ENCODE assay signal across 7 mouse cellular contexts in the genomic region with DNA sequence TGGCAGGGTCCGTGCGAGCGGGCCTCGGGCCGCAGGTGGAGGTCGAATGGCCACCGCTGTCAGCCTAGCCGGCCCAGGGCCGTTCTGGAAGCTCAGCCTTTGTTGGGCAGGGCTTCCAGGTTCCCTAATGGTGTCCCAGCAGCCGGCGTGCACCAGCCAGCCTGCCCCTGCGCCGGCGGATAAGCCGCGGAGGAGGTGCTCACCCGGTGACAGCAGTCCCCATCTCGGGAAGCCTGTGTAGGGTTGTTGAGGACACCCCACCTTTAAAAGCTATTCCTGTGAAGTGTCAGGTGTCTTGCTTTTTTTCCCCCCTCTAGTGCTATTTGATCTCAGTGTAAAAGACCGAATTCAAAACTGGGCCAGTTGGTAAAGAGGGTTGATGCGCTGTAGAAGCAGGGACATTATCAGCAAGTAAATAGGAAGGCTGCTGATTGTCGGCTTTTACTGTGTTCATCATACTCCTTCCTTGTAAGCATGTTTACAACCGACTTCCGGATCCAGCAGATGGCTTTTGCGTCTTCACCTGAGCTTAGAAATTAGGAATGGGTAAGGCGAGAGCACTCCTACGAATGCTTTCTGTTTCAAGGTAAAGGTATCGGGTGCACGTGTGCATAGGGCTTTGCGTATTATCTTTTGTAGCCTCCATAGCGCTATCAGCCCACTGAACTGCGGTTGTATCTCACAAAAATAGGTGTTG. TPM values are rescaled to one million over a fixed set of nuclear protein-coding genes. Genes with fewer than 3 reads are reported as not detected.
DNase-seq lines count a peak whose midpoint lies in the region; ATAC-seq and TF ChIP-seq lines count a peak whose summit lies in the region.

No protein-coding gene starts in this region.

- H3K9me3 ChIP-seq in lung, embryonic 15.5 days, result no peaks in the 10 kb centered on the region
- no peaks in the 10 kb centered on the region for H3K9me3 ChIP-seq in limb, embryonic 14.5 days (ENCODE audit: control insufficient read depth, low read length)

- H3K36me3 ChIP-seq in lung, embryonic 15.5 days, result no peaks in the 10 kb centered on the region
- 0 out of 2 replicates have a peak, but pooled peaks cover 3% of the 10 kb centered on the region for H3K36me3 ChIP-seq in limb, embryonic 14.5 days (ENCODE audit: control insufficient read depth, insufficient read depth, low read length)
- H3K36me3 ChIP-seq in spleen, adult 2 months (ENCODE audit: control insufficient read depth, insufficient read depth, low read length), result peaks cover 4% of the 10 kb centered on the region

- H3K27me3 ChIP-seq in lung, embryonic 15.5 days, result peaks cover 5% of the 10 kb centered on the region; the same call in 1 of the 2 replicates
- peaks cover 5% of the 10 kb centered on the region; the same call in 1 of the 2 replicates for H3K27me3 ChIP-seq in limb, embryonic 14.5 days (ENCODE audit: control insufficient read depth, insufficient read depth, low read length)
- H3K27me3 ChIP-seq in spleen, adult 2 months (ENCODE audit: control insufficient read depth, insufficient read depth, low read length), result no peaks in the 10 kb centered on the region

- H3K27ac ChIP-seq in lung, embryonic 15.5 days, result peak overlapping the region; percentile 35; the same call in 1 of the 2 replicates
- no peak overlapping the region for H3K27ac ChIP-seq in embryonic fibroblast, embryonic 13.5 days (ENCODE audit: insufficient read depth, low read length)
- no peak overlapping the region for H3K27ac ChIP-seq in limb, embryonic 14.5 days (replicated peaks; ENCODE audit: low read depth, low read length)
- peak overlapping the region; percentile 69 for H3K27ac ChIP-seq in spleen, adult 2 months (ENCODE audit: insufficient read depth, low read length)

- DNase-seq in lung, postnatal 14 days, result no peak
- peak; percentile 21 for DNase-seq in T-cell, adult 2 months (ENCODE audit: low spot score)
- DNase-seq in limb, embryonic 14.5 days (ENCODE audit: low spot score), result no peak
- peak in 1 of 2 experiments; percentile 18 for DNase-seq in spleen, adult 2 months (ENCODE audit: low read depth in 1 of 2, low spot score in 2 of 2)
- DNase-seq in cerebellum, adult 8-10 months, result no peak

- peak overlapping the region; percentile 79 for H3K4me3 ChIP-seq in lung, embryonic 15.5 days
- peak overlapping the region; percentile 71 for H3K4me3 ChIP-seq in embryonic fibroblast, embryonic 13.5 days (ENCODE audit: insufficient read depth, low read length)
- peak overlapping the region; percentile 75 for H3K4me3 ChIP-seq in limb, embryonic 14.5 days (replicated peaks; ENCODE audit: low read length)
- peak overlapping the region; percentile 87 for H3K4me3 ChIP-seq in spleen, adult 2 months (ENCODE audit: extremely low read depth, insufficient read depth, insufficient read length)

- WGBS in lung, embryonic 15.5 days, result 8% methylated on average over 31 of the region's 31 CpGs
- WGBS in limb, embryonic 14.5 days, result 11% methylated on average over 30 of the region's 31 CpGs
- WGBS in spleen, adult 2 months, result 10% methylated on average over 31 of the region's 31 CpGs

- no peak; the same call in 1 of the 2 replicates for ATAC-seq in lung, embryonic 15.5 days (ENCODE audit: borderline replicate concordance, extremely low read depth, low FRiP score, low TSS enrichment)
- ATAC-seq in limb, embryonic 14.5 days (ENCODE audit: low FRiP score, low read depth), result no peak

- no peak for TF ChIP-seq CTCF in embryonic fibroblast, embryonic 13.5 days (IDR thresholded peaks at IDR 0.05; ENCODE audit: borderline replicate concordance, insufficient read depth, low read length)
- no peak for TF ChIP-seq CTCF in spleen, adult 2 months (IDR thresholded peaks at IDR 0.05; ENCODE audit: extremely low read depth, insufficient read depth, insufficient read length, insufficient replicate concordance)

- peaks cover 30% of the 10 kb centered on the region for H3K4me1 ChIP-seq in lung, embryonic 15.5 days
- H3K4me1 ChIP-seq in embryonic fibroblast, embryonic 13.5 days (ENCODE audit: control insufficient read depth, insufficient read depth, low read length), result peaks cover 2% of the 10 kb centered on the region
- H3K4me1 ChIP-seq in limb, embryonic 14.5 days (ENCODE audit: control insufficient read depth, insufficient read depth, low read length), result peaks cover 5% of the 10 kb centered on the region; the same call in 1 of the 2 replicates
- peaks cover 8% of the 10 kb centered on the region for H3K4me1 ChIP-seq in spleen, adult 2 months (ENCODE audit: control insufficient read depth, insufficient read depth, insufficient read length)

- peak overlapping the region; percentile 97 for H3K4me2 ChIP-seq in lung, embryonic 15.5 days
- peak overlapping the region; percentile 95 for H3K4me2 ChIP-seq in limb, embryonic 14.5 days (replicated peaks; ENCODE audit: low read depth, low read length, severe bottlenecking)

- no peak for TF ChIP-seq POLR2A in embryonic fibroblast, embryonic 13.5 days (IDR thresholded peaks at IDR 0.05; ENCODE audit: low read depth, low read length)
- TF ChIP-seq POLR2A in limb, embryonic 14.5 days (IDR thresholded peaks at IDR 0.05; ENCODE audit: borderline replicate concordance, extremely low read depth, insufficient read depth, insufficient read length), result no peak
- TF ChIP-seq POLR2A in spleen, adult 2 months (IDR thresholded peaks at IDR 0.05; ENCODE audit: low read depth, low read length), result no peak

- H3K9ac ChIP-seq in lung, embryonic 15.5 days, result peak overlapping the region; percentile 71
- peak overlapping the region; percentile 77 for H3K9ac ChIP-seq in limb, embryonic 14.5 days (ENCODE audit: low read depth, low read length, severe bottlenecking)

RNA-seq across cellular contexts. Expression of gene Dop1b, which starts 0.6 kb away (rescaled TPM):
- polyA plus RNA-seq in lung, embryonic 15.5 days (2015; fragmentation: Nextera tagmentation; extraction: Ambion mirVana), result 14.2 and 16.7 TPM in 2 replicates
- 17.4 and 20.7 TPM in 2 replicates for polyA plus RNA-seq in embryonic fibroblast, embryonic 13.5 days (2011; ENCODE audit: insufficient read length, low read depth, missing spikeins)
- polyA plus RNA-seq in limb, embryonic 14.5 days (2012; rRNA removed), result 18.9 and 21.3 TPM in 2 replicates
- 13.0 and 13.8 TPM in 2 replicates for polyA plus RNA-seq in limb, embryonic 14.5 days (2014; fragmentation: Nextera tagmentation; extraction: Ambion mirVana)
- 35.3 and 35.5 TPM in 2 replicates for polyA plus RNA-seq in spleen, adult 2 months (2012; rRNA removed)

RNA-seq across cellular contexts. Expression of gene Cbr3, which starts 29.3 kb away (rescaled TPM):
- polyA plus RNA-seq in lung, embryonic 15.5 days (2015; fragmentation: Nextera tagmentation; extraction: Ambion mirVana), result 7.2 and 7.6 TPM in 2 replicates
- 10.2 and 14.0 TPM in 2 replicates for polyA plus RNA-seq in embryonic fibroblast, embryonic 13.5 days (2011; ENCODE audit: insufficient read length, low read depth, missing spikeins)
- 7.8 and 8.1 TPM in 2 replicates for polyA plus RNA-seq in limb, embryonic 14.5 days (2012; rRNA removed)
- 9.1 and 11.7 TPM in 2 replicates for polyA plus RNA-seq in limb, embryonic 14.5 days (2014; fragmentation: Nextera tagmentation; extraction: Ambion mirVana)
- polyA plus RNA-seq in spleen, adult 2 months (2012; rRNA removed), result 6.7 and 7.2 TPM in 2 replicates

Comparison
In these comparisons a context has a peak if more than half of its experiments do, and no peak if none do; other contexts are left out.
1. H3K27ac ChIP-seq: peak in lung, embryonic 15.5 days (single experiment) and spleen, adult 2 months (single experiment); none in embryonic fibroblast, embryonic 13.5 days (single experiment) and limb, embryonic 14.5 days (single experiment).
2. Peak in every context shown above with its lines, with median percentiles within 50 percentile points of each other: H3K4me3 ChIP-seq.